In the genomic region with DNA sequence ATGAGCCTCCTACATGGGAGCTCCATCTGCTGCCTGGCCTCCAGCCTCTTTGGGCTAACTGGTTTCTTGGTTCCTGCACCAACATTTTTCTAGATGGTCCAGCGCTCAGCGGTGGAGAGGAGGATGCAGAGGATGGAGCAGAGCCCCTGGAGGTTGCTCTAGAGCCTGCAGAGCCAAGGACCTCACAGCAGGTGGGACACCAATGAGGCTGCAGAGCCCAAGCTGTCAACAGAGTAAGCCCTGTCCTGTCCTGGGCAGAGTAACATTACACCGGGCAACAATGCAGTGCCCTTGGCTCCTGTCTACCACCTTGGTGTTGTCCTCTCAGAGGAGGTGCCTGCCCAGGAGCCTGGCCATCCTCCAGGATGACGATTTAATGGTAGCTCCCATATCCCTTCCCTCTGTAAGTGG, we compare ENCODE assay signal across 22 mouse cellular contexts. TPM values are rescaled to one million over a fixed set of nuclear protein-coding genes. Genes with fewer than 3 reads are reported as not detected.
DNase-seq lines count a peak whose midpoint lies in the region; ATAC-seq and TF ChIP-seq lines count a peak whose summit lies in the region.
"Had no signal": no experiment of that assay in that cellular context is flagged by ENCODE, and none has a peak within 500 bp of the region (broad histone marks: within the 10 kb centered on the region; RNA-seq: fewer than 3 reads in every experiment).

No protein-coding gene starts in this region.

- no peaks in the 10 kb centered on the region for H3K9me3 ChIP-seq in forebrain, embryonic 11.5 days (ENCODE audit: control insufficient read depth, low read length)
- H3K9me3 ChIP-seq in forebrain, postnatal 0 days (ENCODE audit: low read length), result no peaks in the 10 kb centered on the region
- no peaks in the 10 kb centered on the region for H3K9me3 ChIP-seq in intestine, embryonic 16.5 days (ENCODE audit: control insufficient read depth, low read length)
- H3K9me3 ChIP-seq: embryonic facial prominence, embryonic 10.5 days; heart, embryonic 15.5 days; hindbrain, embryonic 10.5 days had no signal

- H3K27ac ChIP-seq in forebrain, embryonic 11.5 days (ENCODE audit: low read depth, low read length), result no peak overlapping the region
- H3K27ac ChIP-seq in forebrain, postnatal 0 days (ENCODE audit: low read depth, low read length), result no peak overlapping the region
- H3K27ac ChIP-seq in intestine, embryonic 16.5 days (ENCODE audit: low read length), result no peak overlapping the region
- H3K27ac ChIP-seq: embryonic facial prominence, embryonic 10.5 days; heart, adult 2 months; heart, embryonic 15.5 days; hindbrain, embryonic 10.5 days; hindbrain, embryonic 14.5 days had no signal

- H3K27me3 ChIP-seq in forebrain, embryonic 11.5 days (ENCODE audit: control insufficient read depth, insufficient read depth, low read length), result no peaks in the 10 kb centered on the region
- no peaks in the 10 kb centered on the region for H3K27me3 ChIP-seq in forebrain, postnatal 0 days (ENCODE audit: insufficient read depth, low read length)
- no peaks in the 10 kb centered on the region for H3K27me3 ChIP-seq in intestine, embryonic 16.5 days (replicated peaks; ENCODE audit: control insufficient read depth, insufficient read depth, low read length)
- H3K27me3 ChIP-seq: heart, embryonic 15.5 days had no signal

- H3K4me3 ChIP-seq in forebrain, embryonic 11.5 days (ENCODE audit: low read depth, low read length), result no peak overlapping the region
- H3K4me3 ChIP-seq in forebrain, postnatal 0 days (ENCODE audit: low read depth, low read length), result no peak overlapping the region
- H3K4me3 ChIP-seq in intestine, embryonic 16.5 days (ENCODE audit: low read length), result no peak overlapping the region
- H3K4me3 ChIP-seq: embryonic facial prominence, embryonic 10.5 days; heart, adult 2 months; heart, embryonic 15.5 days; hindbrain, embryonic 10.5 days had no signal

- H3K4me2 ChIP-seq in forebrain, embryonic 11.5 days (ENCODE audit: low read depth, low read length, severe bottlenecking), result no peak overlapping the region
- no peak overlapping the region for H3K4me2 ChIP-seq in forebrain, postnatal 0 days (ENCODE audit: low read depth)
- no peak overlapping the region for H3K4me2 ChIP-seq in intestine, embryonic 16.5 days (ENCODE audit: low read depth, low read length)
- H3K4me2 ChIP-seq: heart, embryonic 11.5 days; heart, embryonic 15.5 days; hindbrain, embryonic 14.5 days had no signal

- WGBS in forebrain, embryonic 11.5 days, result 94% methylated on average over 4 of the region's 4 CpGs
- 91% methylated on average over 4 of the region's 4 CpGs for WGBS in forebrain, postnatal 0 days
- 89% methylated on average over 4 of the region's 4 CpGs for WGBS in intestine, embryonic 16.5 days

- H3K9ac ChIP-seq in forebrain, embryonic 11.5 days (ENCODE audit: low read length), result no peak overlapping the region
- H3K9ac ChIP-seq in forebrain, postnatal 0 days, result no peak overlapping the region
- no peak overlapping the region for H3K9ac ChIP-seq in intestine, embryonic 16.5 days (ENCODE audit: low read depth, low read length)
- H3K9ac ChIP-seq: heart, embryonic 15.5 days; hindbrain, embryonic 14.5 days had no signal

- no peaks in the 10 kb centered on the region for H3K4me1 ChIP-seq in forebrain, embryonic 11.5 days (replicated peaks; ENCODE audit: control insufficient read depth, insufficient read depth, low read length)
- no peaks in the 10 kb centered on the region for H3K4me1 ChIP-seq in forebrain, postnatal 0 days (ENCODE audit: insufficient read depth)
- no peaks in the 10 kb centered on the region for H3K4me1 ChIP-seq in intestine, embryonic 16.5 days (ENCODE audit: control insufficient read depth, insufficient read depth, low read length)
- H3K4me1 ChIP-seq: embryonic facial prominence, embryonic 10.5 days; heart, embryonic 15.5 days; hindbrain, embryonic 10.5 days had no signal

- DNase-seq in forebrain, embryonic 11.5 days (ENCODE audit: low spot score), result peak; percentile 47
- DNase-seq in forebrain, postnatal 0 days, result no peak
- DNase-seq in cerebellum, adult 18-20 months, result peak; percentile 90 to 92
- peak; percentile 94 for DNase-seq in cerebellum, adult 9-11 months
- peak; percentile 88 to 90 for DNase-seq in cerebellum, postnatal 36 days
- DNase-seq in lung, adult 18-20 months, result no peak
- no peak for DNase-seq in spleen, postnatal 36 days (ENCODE audit: low spot score in 2 of 2)
- DNase-seq: adrenal gland, postnatal 10 days; gastrocnemius, postnatal 36 days; heart, adult 2 months; heart, postnatal 14 days; kidney, adult 9 months had no signal

- ATAC-seq in forebrain, embryonic 11.5 days (replicated peaks; ENCODE audit: low FRiP score), result no peak
- ATAC-seq in forebrain, postnatal 0 days, result no peak
- no peak for ATAC-seq in intestine, embryonic 16.5 days
- ATAC-seq: forebrain, embryonic 14.5 days; intestine, postnatal 0 days had no signal

- TF ChIP-seq CTCF in forebrain, postnatal 0 days (IDR thresholded peaks at IDR 0.05; ENCODE audit: low read depth), result no peak

- H3K36me3 ChIP-seq in forebrain, embryonic 11.5 days (ENCODE audit: control insufficient read depth, insufficient read depth, low read length), result peaks cover 45% of the 10 kb centered on the region
- peaks cover 92% of the 10 kb centered on the region for H3K36me3 ChIP-seq in forebrain, postnatal 0 days (ENCODE audit: insufficient read depth)
- H3K36me3 ChIP-seq in intestine, embryonic 16.5 days (ENCODE audit: control insufficient read depth, insufficient read depth, low read length), result peaks cover 23% of the 10 kb centered on the region

RNA-seq across cellular contexts. Expression of gene Sco2, which starts 8.5 kb away (rescaled TPM):
- polyA plus RNA-seq in forebrain, embryonic 11.5 days (2014; fragmentation: Nextera tagmentation; extraction: Ambion mirVana), result 5.1 and 5.7 TPM in 2 replicates
- total RNA-seq in forebrain, postnatal 0 days (2014; rRNA removed), result 34.6 and 37.6 TPM in 2 replicates
- 24.0 and 24.2 TPM in 2 replicates for polyA plus RNA-seq in forebrain, postnatal 0 days (2015; fragmentation: Nextera tagmentation; extraction: Ambion mirVana)
- 15.9 and 19.1 TPM in 2 replicates for polyA plus RNA-seq in intestine, embryonic 16.5 days (2015; fragmentation: Nextera tagmentation; extraction: Ambion mirVana)

RNA-seq across cellular contexts. Expression of gene Ncaph2, which starts 9.6 kb away (rescaled TPM):
- polyA plus RNA-seq in forebrain, embryonic 11.5 days (2014; fragmentation: Nextera tagmentation; extraction: Ambion mirVana), result 191 and 203 TPM in 2 replicates
- 88.4 and 93.8 TPM in 2 replicates for total RNA-seq in forebrain, postnatal 0 days (2014; rRNA removed)
- polyA plus RNA-seq in forebrain, postnatal 0 days (2015; fragmentation: Nextera tagmentation; extraction: Ambion mirVana), result 94.9 and 95.1 TPM in 2 replicates
- 123 and 128 TPM in 2 replicates for polyA plus RNA-seq in intestine, embryonic 16.5 days (2015; fragmentation: Nextera tagmentation; extraction: Ambion mirVana)

RNA-seq across cellular contexts. Expression of gene Lmf2, which starts 9.7 kb away (rescaled TPM):
- 43.7 and 47.3 TPM in 2 replicates for polyA plus RNA-seq in forebrain, embryonic 11.5 days (2014; fragmentation: Nextera tagmentation; extraction: Ambion mirVana)
- 12.5 and 17.0 TPM in 2 replicates for total RNA-seq in forebrain, postnatal 0 days (2014; rRNA removed)
- 24.7 and 25.4 TPM in 2 replicates for polyA plus RNA-seq in forebrain, postnatal 0 days (2015; fragmentation: Nextera tagmentation; extraction: Ambion mirVana)
- polyA plus RNA-seq in intestine, embryonic 16.5 days (2015; fragmentation: Nextera tagmentation; extraction: Ambion mirVana), result 55.8 and 56.3 TPM in 2 replicates

RNA-seq across cellular contexts. Expression of gene Tymp, which starts 11.7 kb away (rescaled TPM):
- 0.80 and 1.3 TPM in 2 replicates for polyA plus RNA-seq in forebrain, embryonic 11.5 days (2014; fragmentation: Nextera tagmentation; extraction: Ambion mirVana)
- 3.7 and 5.2 TPM in 2 replicates for total RNA-seq in forebrain, postnatal 0 days (2014; rRNA removed)
- polyA plus RNA-seq in forebrain, postnatal 0 days (2015; fragmentation: Nextera tagmentation; extraction: Ambion mirVana), result 3.5 and 4.1 TPM in 2 replicates
- 1.3 and 2.2 TPM in 2 replicates for polyA plus RNA-seq in intestine, embryonic 16.5 days (2015; fragmentation: Nextera tagmentation; extraction: Ambion mirVana)

RNA-seq across cellular contexts. Expression of gene Odf3b, which starts 13.9 kb away (rescaled TPM):
- polyA plus RNA-seq in forebrain, embryonic 11.5 days (2014; fragmentation: Nextera tagmentation; extraction: Ambion mirVana), result 0.37 and 1.2 TPM in 2 replicates
- 3.5 and 5.0 TPM in 2 replicates for total RNA-seq in forebrain, postnatal 0 days (2014; rRNA removed)
- 6.9 and 9.9 TPM in 2 replicates for polyA plus RNA-seq in forebrain, postnatal 0 days (2015; fragmentation: Nextera tagmentation; extraction: Ambion mirVana)
- polyA plus RNA-seq in intestine, embryonic 16.5 days (2015; fragmentation: Nextera tagmentation; extraction: Ambion mirVana), result 0.70 and 0.80 TPM in 2 replicates
- total RNA-seq: MEL had no signal
- polyA plus RNA-seq: C2C12 had no signal

Comparison
In these comparisons a context has a peak if more than half of its experiments do, and no peak if none do; other contexts are left out.
1. DNase-seq: peak in forebrain, embryonic 11.5 days (single experiment), cerebellum, adult 18-20 months (2 of 2), cerebellum, adult 9-11 months (single experiment) and cerebellum, postnatal 36 days (2 of 2); none in forebrain, postnatal 0 days (single experiment), lung, adult 18-20 months (0 of 2) and spleen, postnatal 36 days (0 of 2).